Mouse (Mus musculus) CD4-positive, CD25-positive, alpha-beta regulatory T cell, adult 4 months (primary cell): ENCODE data around the gene Atp6ap1l. TPM values are rescaled to one million over a fixed set of nuclear protein-coding genes. Genes with fewer than 3 reads are reported as not detected.
"Not testable (repeated sequence)": the region's sequence is repeated elsewhere in the genome, so short reads cannot be mapped to it uniquely, and the experiment has no call there.

ENCODE experiments used
- ATAC-seq: one replicate; pipeline ENCODE4 v1.8.0; 2017
- polyA plus RNA-seq, 2 experiments: library from polyadenylated mRNA; unstranded; fragments of 100-300 nt; shearing (Covaris generic); gene quantifications; one replicate each; pipeline ENCODE4 v1.2.1; 2017

Atp6ap1l gene
- polyA plus RNA-seq, result under 1 TPM in 1 of 2 experiments, not detected in 1; 0.38 TPM

GRCm38 (mm10) chr13:90905176-90905575, at the start of gene Atp6ap1l:
Atp6ap1l (minus strand) TSS chr13:90905355.
- ATAC-seq, result no peak

- no peak for ATAC-seq
Observed at GRCm38 (mm10) chr13:90939600-90939999, 34.4 kb upstream of the Atp6ap1l start.

GRCm38 (mm10) chr13:90939192-90939591, 34.0 kb upstream of the Atp6ap1l start:
- ATAC-seq, result no peak

- ATAC-seq, result no peak
Observed at GRCm38 (mm10) chr13:90935852-90936251, 30.7 kb upstream of the Atp6ap1l start.

GRCm38 (mm10) chr13:90933256-90933655, 28.1 kb upstream of the Atp6ap1l start:
- no peak for ATAC-seq

- peak; percentile 85 for ATAC-seq
Observed at GRCm38 (mm10) chr13:90929847-90930246, 24.7 kb upstream of the Atp6ap1l start.

- not testable (repeated sequence) for ATAC-seq
Observed at GRCm38 (mm10) chr13:90928266-90928665, 23.1 kb upstream of the Atp6ap1l start.

- no peak for ATAC-seq
Observed at GRCm38 (mm10) chr13:90926938-90927633, 21.9 kb upstream of the Atp6ap1l start.

- no peak for ATAC-seq
Observed at GRCm38 (mm10) chr13:90926125-90926765, 21.1 kb upstream of the Atp6ap1l start.

- ATAC-seq, result no peak
Observed at GRCm38 (mm10) chr13:90925191-90925590, 20.0 kb upstream of the Atp6ap1l start.

GRCm38 (mm10) chr13:90924072-90924471, 18.9 kb upstream of the Atp6ap1l start:
- no peak for ATAC-seq

- not testable (repeated sequence) for ATAC-seq
Observed at GRCm38 (mm10) chr13:90923617-90924016, 18.5 kb upstream of the Atp6ap1l start.

GRCm38 (mm10) chr13:90922751-90923612, 17.8 kb upstream of the Atp6ap1l start, which contains the start of gene Rps23:
Rps23 (plus strand) TSS chr13:90922958.
- peak; percentile 89 for ATAC-seq

- no peak for ATAC-seq
Observed at GRCm38 (mm10) chr13:90914721-90915120, 9.6 kb upstream of the Atp6ap1l start.

GRCm38 (mm10) chr13:90913675-90914192, 8.6 kb upstream of the Atp6ap1l start:
- no peak for ATAC-seq

GRCm38 (mm10) chr13:90912760-90913674, 7.9 kb upstream of the Atp6ap1l start:
- ATAC-seq, result no peak

GRCm38 (mm10) chr13:90907376-90907775, 2.2 kb upstream of the Atp6ap1l start:
- ATAC-seq, result no peak

- no peak for ATAC-seq
Observed at GRCm38 (mm10) chr13:90896821-90897220, 8.3 kb downstream of the Atp6ap1l start.

GRCm38 (mm10) chr13:90896098-90896497, 9.1 kb downstream of the Atp6ap1l start:
- ATAC-seq, result no peak

- ATAC-seq, result no peak
Observed at GRCm38 (mm10) chr13:90894819-90895218, 10.3 kb downstream of the Atp6ap1l start.

- no peak for ATAC-seq
Observed at GRCm38 (mm10) chr13:90890111-90890510, 15.0 kb downstream of the Atp6ap1l start.

GRCm38 (mm10) chr13:90886568-90886983, 18.6 kb downstream of the Atp6ap1l start:
- peak; percentile 81 for ATAC-seq
